Mouse (Mus musculus) liver, embryonic 14.5 days (tissue): ENCODE data around the gene Oxtr.
A peak's percentile ranks its signal among the peaks of the same experiment; 100 is the strongest.

Experiments used
- CTCF ChIP-seq: IDR thresholded peaks from 2 replicates; pipeline ENCODE4 v1.5.1; 2016; ENCODE audit warnings: antibody characterized with exemption, low read depth, control low read depth
- EP300 ChIP-seq: IDR thresholded peaks from 2 replicates; pipeline ENCODE4 v1.6.1; 2016; ENCODE audit warnings: antibody characterized with exemption, low read depth

GRCm38 (mm10) chr6:112490625-112491242 lies 991 bp upstream of the Oxtr start:
- peak; percentile 90 for TF ChIP-seq CTCF
- TF ChIP-seq EP300: no peak
